Mouse (Mus musculus): ENCODE data around the gene Higd1b.

Gene Higd1b

DNA sequence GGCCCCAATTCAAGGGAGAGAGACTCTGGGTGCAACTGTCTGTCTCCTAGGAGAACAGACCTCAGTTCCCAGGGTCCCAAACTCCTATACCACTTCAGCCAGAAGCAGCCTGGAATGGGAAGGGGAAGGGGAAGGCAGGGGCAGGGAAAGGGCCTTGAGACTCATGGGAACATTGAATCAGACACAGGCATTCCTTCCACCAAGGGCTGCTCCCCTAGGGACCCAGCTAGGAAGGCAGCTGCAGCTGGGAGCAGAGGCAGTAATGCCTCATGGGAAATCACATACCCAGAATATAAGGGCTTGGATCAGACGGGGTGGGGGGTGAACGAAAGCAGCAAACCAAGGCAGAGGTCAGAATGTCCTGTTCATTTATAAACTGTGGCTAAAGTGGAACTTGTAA is 2.5 kb downstream of the Higd1b start:
- DNase-seq (ENCODE audit: low read depth in 2 of 2, low spot score in 2 of 2) = no peak

DNA sequence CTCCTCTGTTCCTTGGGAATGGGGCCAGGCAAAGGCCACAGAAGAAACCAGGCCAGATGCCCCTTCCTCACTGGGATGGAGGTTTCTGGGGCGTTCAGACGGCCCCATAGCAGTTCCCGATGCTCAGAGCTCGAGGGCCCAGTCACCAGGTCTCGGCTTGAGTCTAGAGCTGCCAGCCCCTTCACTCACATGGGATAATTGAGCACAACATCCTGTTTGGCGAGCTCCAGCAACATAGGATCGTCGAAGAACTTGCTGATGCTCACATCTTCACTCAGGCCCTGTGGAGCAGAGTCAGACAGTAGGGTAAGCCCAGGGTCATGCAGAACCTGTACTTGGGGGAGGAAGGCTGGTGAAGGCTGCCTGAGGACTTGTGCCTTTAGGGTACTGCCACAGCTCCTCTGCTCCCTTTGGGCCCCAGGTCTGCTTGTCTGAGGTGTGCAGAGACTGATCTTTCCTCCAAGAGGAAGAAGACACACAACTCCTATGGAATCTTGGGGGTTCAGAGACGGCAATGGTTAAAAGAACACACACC is 3.0 kb downstream of the Higd1b start:
- DNase-seq (ENCODE audit: low read depth in 2 of 2, low spot score in 2 of 2) = no peak

DNA sequence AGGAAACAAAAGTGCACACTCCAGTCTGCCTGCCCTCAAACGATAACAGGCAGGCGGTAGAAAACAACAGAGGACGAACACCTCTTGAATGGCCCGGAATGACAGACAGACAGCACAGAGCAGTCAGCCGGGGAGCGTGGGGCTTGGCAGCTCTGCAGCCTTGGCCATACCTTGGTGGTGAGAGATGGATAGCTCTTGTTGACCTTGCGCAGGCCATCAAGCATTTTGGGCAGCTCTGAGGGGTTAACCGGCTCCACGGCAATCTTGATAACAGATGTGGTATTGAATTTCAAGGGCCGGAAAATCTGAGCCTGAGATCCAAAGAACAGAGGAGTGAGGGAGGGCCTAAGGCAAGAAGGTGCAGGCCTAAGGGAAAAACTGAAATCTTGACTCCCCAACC is 10.3 kb downstream of the Higd1b start:
- DNase-seq (ENCODE audit: low read depth in 2 of 2, low spot score in 2 of 2) = no peak

DNA sequence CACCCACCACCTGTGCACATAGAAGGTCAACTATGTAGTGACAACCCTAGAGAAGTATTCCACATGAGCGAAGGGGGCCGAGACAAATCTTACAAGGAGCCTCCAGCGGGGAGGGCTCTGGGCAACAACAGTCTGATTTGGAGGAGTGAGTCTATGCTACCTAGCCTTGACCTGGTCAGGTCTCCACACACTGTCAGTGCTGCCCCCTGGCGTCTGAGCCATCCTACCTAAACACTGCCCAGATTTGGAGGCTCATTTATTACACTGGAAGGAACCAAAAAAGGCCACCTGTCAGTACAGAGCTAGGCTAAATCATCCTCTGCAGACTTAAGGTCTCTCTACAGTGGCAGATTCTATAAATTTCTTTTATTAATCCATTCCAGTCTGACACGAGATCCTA is 16.2 kb downstream of the Higd1b start:
- DNase-seq (ENCODE audit: low read depth in 2 of 2, low spot score in 2 of 2) = peak in 1 of 2 experiments; percentile 18

DNA sequence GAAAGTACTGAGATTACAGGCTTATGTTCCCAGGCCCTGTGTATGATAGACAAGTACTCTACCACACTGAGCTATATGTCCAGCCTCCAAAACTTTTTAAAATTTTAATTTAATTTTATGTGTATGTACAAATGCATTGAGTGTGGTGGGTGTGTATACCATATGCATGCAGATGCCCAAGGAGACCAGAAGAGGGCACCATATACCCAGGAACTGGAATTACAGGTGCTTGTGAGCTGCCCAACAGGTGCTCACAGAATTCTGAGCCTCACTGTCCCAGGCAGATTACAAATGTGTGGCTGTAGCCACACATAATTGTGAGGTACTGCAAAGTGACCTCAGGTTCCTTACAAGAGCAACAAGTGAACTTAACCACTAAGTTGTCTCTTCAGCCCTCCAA is 18.1 kb downstream of the Higd1b start:
- no peak for DNase-seq (ENCODE audit: low read depth in 2 of 2, low spot score in 2 of 2)

DNA sequence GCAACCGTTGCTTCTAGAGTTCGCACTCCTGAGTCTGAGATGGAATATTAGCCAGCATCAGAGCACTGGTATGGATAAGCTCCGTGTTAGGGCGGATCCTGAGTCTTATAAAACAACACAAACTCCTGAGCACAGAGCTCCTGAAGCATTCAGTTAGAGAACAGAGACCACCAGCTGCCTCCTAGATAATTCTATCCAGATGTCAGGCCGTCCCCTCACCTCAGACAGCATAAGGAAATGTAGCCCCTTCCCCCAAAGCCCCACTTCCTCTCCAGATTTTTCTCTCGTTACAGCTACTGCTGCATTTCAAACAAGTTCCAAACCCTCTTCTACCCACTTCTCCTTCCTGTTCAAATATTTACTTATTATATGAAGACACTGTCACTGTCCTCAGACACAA is 20.3 kb downstream of the Higd1b start:
- DNase-seq (ENCODE audit: low read depth in 2 of 2, low spot score in 2 of 2) = no peak

DNA sequence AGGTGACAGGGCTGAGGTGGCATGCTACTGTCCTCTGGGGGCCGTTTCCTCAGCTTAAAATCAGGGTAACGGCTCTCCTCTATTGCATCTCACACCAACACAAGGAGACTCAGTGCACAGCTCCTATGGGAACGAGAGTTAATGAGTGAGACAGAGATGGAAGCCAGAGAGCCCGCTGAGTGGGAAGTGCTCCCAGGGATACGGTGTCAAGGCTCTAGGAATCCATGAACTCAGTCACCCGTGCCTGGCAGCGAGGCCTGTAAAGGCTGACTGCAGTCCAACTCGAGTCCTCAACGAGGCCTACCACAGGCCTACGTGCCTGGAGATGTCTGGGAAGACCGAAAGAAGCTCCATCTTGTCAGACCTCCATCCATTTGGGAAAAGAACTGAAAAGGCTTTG is 23.3 kb downstream of the Higd1b start:
- no peak for DNase-seq (ENCODE audit: low read depth in 2 of 2, low spot score in 2 of 2)

DNA sequence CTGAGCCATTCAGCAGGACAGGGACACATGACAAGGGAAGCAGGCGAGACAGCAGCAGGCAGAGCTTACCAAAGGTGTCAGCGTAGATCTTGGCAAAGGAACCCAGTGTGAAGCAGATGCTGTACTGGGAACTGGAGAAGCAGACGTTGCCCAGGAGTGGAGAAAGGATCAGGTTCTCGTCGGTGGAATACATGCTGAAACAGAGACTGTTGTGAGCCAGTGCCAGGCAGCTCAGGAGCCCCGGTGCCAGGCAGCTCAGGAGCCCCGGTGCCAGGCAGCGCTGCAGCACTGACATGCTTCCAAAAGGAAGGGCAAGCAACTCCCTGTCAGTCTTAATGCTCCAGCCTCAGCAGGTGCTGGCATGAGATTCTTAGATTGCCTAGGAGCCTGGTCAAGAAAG is 24.3 kb downstream of the Higd1b start:
- no peak for DNase-seq (ENCODE audit: low read depth in 2 of 2, low spot score in 2 of 2)

DNA sequence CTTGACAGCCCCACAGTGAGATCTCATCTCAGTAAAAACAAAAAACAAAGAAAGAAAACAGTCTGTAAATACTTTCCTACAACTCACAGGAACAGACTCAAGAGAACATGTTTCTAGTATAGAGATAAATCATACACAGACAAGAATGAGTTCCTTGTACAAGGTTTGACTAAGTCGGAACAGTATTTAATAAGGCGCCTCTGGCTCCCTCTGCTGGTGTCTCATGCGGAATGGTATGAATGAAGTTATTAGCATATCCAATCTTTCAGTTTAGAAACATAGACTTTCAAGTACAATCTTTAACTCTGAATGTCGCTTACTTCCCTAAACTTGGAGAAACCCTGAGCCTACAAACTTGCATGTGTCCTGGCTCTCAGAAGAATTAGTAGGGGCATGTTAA is 28.6 kb downstream of the Higd1b start:
- peak in 1 of 2 experiments; percentile 25 for DNase-seq (ENCODE audit: low read depth in 2 of 2, low spot score in 2 of 2)

DNA sequence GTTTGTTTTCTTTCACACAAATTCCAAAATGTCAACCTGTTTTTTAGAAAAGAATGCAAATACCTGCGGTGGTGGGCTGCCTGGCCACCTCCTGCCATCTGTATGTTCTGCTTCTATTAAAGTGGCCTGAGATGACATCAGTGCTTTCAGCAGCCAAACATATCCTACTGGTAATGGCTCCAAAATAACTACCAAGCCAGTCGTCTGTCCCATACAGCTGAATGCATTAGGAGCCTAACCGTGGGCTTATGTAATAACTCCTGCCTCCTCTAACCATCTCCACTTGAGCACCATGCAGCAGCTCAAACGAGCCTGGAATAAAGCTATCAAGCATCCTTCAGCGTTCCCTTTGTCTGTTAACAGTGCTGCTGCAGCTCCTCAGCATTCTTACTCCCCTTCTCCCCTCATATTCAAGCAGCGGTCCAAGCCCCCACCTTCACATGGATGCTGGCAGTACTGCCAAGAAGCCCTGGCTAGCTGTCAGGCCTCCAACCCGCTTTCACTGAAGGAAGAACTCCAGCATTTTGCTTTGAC is 39.2 kb downstream of the Higd1b start:
- no peak for DNase-seq (ENCODE audit: low read depth in 2 of 2, low spot score in 2 of 2)

DNA sequence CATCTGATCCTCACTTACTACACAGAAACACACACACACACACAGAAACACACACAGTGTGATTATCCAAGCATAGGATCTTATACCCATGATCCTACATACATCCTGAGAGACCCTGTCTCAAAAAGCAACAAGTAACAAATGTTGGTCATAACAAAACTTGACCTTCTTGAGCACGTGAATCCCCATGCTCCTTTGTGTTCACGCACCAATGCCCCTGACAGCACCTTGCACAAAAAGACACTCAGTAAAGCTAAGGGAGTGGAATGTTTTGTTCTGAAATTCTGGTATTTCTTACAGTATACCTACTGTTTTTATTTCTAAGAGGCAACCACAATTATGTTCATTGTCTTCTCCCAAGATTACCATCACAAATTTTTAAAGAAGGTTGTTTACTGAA is 43.9 kb downstream of the Higd1b start:
- no peak for DNase-seq (ENCODE audit: low read depth in 2 of 2, low spot score in 2 of 2)

DNA sequence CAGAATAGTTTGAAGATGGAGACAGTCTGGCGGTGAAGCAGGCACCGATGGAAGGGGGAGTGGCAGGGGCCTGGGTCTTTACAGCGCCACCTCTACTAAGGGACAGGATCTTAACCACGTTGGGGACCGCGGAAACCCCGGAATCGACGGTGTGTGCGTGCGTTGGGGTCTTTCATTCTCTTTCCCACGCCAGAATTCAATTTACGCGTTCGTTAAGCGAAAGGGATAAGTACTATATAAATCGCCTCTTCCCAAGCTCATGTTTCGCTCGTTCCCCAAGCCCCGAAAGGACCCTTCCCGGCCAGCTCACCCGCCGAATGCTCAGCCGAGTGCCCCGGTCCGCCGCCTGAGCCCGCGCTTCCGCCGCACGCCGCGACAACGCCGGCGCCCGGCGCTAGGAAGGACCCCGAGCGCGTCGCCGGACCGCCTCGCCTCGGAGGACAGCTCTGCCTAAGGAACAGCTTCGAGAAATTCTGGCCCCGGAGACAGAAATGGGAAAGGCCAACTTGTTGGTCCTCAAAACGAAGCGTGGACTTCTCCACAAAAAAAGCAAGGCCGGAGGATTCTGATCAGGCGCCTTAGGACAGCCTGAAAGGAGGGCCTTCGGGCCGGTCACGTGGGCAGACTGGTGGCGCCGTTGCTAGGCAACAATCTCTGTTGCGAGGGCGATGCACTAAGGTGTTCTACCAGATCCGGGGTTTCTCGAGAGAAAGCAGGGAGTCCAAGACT is 45.1 kb downstream of the Higd1b start, which contains the start of the genes Eftud2 and Ccdc103:
TSS of gene Eftud2 (minus strand) at position 401 of the 729 bp plus-strand sequence.
TSS of gene Ccdc103 (plus strand) at position 620 of the 729 bp plus-strand sequence.
- peak; percentile 92 to 95 for DNase-seq (ENCODE audit: low read depth in 2 of 2, low spot score in 2 of 2)

DNA sequence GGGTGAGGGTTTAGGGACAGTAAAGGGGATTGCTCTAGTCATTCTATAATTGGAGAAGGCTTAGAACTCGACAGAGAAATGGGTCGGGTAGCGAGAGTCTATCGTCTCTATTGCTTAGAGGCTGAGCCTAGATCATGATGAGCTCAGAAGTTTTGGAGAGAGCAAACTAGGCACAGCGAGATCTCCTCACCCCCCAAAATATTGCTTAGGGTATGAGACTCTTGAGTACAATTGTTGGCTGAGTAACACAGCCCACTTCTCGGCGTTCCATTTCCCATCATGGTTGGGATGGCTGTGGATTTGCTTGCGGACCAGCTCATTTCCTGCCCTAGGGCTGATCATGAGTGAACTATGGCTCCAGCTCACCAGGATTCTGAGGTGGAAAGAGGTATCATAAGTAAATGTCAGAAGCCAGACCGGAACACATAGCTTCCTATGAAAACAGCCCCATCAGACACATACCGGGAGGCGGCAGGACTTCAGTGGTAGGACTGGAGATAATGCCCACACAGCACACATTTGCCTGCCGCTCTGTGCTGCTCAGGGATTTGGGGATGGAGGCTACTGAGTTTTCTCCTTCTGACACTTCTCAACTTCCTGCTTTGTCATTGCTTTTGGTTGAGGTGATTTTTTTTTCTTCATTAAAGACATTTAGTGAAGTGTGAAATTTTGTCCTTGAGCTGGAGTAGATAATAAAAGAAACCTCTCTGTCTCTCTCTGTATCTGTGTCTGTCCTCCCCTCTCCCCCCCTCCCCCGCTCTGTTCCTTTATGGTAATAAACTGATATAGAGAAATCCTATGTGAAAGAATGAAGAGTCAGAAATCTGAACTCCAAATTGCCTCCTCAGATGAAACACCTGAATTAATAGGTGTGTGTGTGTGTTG is 45.9 kb downstream of the Higd1b start:
- no peak for DNase-seq (ENCODE audit: low read depth in 2 of 2, low spot score in 2 of 2)

DNA sequence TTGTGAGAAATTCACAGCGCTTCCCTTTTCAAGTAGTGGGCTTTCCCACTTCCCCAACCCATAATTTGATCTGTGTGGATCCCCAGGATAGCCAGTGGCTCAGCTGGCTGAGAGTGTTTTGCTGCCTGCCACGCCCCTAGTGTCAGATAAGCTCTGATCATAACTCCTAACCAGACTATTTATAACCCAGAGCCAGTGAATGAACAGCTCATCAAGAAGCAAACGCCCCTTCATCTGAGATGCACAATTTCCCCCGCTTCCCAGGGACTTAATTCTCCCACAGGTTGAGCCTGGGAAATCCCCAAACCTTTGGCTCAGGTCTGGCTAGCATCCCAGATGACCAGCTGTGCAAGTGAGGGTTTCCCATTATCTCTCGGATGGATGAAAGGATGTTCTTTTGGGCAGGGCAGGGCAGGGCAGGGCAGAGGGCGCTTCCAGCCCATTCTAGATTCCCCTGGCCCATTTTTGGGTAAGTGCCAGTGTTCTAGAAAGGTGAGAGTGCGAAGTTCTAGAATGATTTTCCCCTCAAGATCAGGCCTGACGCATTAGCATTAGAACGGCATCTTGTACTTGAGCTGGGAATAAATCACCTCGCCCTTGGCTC is 49.1 kb downstream of the Higd1b start, which contains the start of gene Fam187a:
TSS of gene Fam187a (plus strand) at position 554 of the 604 bp plus-strand sequence.
- no peak for DNase-seq (ENCODE audit: low read depth in 2 of 2, low spot score in 2 of 2)

DNA sequence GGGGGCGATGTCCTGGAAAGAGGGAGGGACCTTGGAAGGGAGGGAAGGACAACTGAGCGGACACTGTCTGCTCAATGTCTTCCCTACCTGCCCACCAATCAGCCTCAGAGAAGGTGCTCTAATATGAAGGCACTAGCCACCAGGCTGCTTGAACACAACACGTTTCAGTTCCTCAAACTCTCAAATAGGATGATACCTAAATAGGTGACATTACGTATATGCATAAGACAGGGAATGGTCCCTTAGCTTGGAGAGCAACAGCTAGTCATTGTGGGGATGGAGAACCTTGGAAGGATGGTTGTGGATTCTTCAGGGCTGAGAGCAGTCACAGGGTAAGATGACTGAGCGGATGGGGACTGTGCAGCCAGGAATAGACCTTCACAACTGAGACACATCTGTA is 51.8 kb downstream of the Higd1b start:
- no peak for DNase-seq (ENCODE audit: low read depth in 2 of 2, low spot score in 2 of 2)

All from CD8-positive naive resting alpha-beta T cell, adult 2 months (primary cell).